Mouse (Mus musculus): ENCODE results near the gene Ptov1. TPM values are rescaled to one million over a fixed set of nuclear protein-coding genes. Genes with fewer than 3 reads are reported as not detected.

Gene Ptov1
- total RNA-seq, 2 experiments from 2014 or later, result 8.1 to 12.1 TPM

DNA sequence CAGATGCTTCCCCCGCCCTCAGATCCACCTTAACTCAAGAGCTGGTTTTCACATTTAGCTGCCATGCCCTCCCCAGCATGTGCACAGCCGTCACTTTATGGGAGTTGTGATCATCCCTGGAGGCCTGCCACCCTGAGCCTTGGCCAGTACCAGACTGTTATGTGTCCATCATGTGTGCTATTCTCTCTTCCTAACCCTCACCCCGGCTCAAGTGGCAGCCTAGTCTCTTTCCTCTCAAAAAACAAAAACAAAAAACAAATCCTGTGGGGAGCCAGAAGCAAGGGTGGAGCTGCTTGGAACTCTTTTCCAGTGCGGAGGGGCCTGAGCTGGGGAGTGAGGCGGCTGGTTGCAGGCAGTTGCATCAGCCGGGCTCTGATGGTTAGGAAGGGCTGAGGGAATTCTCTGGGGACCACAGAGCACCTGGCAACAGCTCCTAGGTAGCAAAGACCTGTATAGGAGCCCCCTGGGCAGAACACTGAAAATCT is 50.8 kb downstream of the Ptov1 start:
- no peak for ATAC-seq (replicated peaks; ENCODE audit: low FRiP score, poor library complexity, severe bottlenecking)

DNA sequence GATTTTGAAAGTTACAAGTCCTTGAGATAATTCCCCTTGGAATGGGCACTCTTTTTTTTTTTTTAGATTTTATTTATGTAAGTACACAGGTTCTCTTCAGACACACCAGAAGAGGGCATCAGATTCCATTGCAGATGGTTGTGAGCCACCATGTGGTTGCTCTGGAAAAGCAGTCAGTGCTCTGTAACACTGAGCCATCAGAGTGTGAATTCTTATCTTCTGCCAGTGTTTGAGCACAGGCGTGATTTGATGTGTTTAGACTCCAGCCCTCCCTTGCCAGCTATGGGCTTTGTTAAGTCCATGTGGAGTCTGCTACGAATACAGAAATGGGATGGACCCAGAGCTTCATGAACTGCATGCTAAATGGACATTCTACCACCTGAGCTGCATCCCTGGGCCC is 51.4 kb downstream of the Ptov1 start:
- no peak for ATAC-seq (replicated peaks; ENCODE audit: low FRiP score, poor library complexity, severe bottlenecking)

DNA sequence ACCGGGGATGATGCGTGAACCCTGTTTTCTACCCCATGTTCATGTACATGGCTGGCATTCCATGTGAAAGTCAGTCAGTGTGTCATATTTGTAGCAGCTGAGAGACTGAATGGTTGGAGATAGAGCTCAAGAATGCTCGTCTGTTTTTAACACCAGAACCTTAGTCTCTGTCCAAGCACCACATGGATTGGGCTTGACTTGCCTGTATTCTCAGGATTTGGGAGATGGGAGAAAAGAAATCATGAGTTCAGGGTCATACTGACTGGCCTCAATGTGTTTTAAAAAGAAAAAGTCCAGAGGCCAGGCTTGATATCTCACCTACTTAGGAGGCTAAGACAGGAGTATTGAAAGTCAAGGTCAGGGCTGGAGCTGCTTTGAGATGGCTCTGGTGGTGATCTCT is 52.1 kb downstream of the Ptov1 start:
- no peak for ATAC-seq (replicated peaks; ENCODE audit: low FRiP score, poor library complexity, severe bottlenecking)

DNA sequence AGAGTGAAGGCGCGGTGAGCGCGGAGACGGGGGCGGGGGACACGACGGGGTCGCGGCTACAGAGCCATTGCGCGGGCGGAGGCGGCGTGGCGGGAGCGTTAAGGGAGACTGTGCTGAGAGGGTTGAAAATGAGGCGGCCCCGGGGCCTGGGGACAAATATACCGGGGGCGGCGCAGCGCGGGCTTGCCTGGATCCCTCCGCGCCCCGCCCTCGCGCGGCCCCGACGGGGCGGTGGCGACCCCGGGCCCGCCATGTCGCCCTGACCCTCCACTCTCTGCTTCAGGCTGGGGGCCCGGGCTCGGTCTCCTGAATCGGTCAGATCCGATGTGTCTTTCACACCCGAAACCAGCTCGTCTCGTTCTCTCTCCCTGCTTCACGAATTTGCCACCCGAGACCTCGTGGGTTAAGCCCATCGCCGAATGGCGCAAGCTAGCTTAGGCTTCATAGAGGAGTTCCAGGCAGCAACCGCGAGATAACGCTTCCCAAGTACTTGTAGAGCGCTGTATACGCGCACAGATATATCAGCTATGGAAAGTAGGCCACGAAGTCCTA is 53.0 kb downstream of the Ptov1 start, which contains the start of gene Atf5:
Atf5 (minus strand) TSS at position 189 of the 552 bp plus-strand sequence.
- peak; percentile 47 for ATAC-seq (replicated peaks; ENCODE audit: low FRiP score, poor library complexity, severe bottlenecking)

DNA sequence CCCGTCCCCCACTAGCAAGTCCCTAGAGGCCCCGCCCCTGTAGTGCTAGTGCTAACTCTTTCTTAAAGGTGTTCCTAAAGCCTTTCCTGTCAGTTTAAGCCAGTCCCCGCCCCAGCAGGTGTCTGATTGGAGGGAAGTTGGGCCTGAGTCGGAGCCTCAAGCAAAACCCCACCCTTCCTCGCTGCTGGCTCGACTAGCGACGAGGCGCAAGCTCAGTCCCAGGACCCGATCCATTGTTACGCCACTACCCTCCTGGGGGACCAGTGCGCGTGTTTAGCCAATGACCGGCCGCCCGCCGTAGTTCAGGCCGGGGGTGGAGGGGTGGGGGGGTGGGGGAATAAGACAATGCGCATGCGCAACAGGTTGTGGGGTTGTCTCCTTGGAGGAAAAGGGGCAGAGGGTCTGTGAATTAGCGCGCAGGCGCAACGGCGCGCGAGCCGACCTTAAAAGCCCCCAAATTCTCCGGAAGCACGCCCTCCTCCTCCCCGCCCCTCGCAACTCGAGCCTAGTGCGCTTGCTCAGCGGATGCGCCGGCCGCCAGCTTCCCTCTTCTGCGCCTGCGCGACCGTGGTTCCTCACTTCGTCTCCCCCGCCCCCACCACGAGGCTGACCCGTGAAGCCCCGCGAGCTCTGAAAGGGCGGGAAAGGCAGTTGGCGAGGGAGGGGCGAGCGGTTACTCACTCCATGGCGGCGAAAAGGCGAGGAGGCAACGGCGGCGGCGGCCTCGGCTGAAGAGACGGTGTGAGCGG is 53.7 kb downstream of the Ptov1 start, which contains the start of the genes Nup62 and Il4i1:
Nup62 (plus strand) TSS at position 368 of the 749 bp plus-strand sequence.
Il4i1 (plus strand) TSS at position 667 of the 749 bp plus-strand sequence.
- peak; percentile 90 for ATAC-seq (replicated peaks; ENCODE audit: low FRiP score, poor library complexity, severe bottlenecking)

DNA sequence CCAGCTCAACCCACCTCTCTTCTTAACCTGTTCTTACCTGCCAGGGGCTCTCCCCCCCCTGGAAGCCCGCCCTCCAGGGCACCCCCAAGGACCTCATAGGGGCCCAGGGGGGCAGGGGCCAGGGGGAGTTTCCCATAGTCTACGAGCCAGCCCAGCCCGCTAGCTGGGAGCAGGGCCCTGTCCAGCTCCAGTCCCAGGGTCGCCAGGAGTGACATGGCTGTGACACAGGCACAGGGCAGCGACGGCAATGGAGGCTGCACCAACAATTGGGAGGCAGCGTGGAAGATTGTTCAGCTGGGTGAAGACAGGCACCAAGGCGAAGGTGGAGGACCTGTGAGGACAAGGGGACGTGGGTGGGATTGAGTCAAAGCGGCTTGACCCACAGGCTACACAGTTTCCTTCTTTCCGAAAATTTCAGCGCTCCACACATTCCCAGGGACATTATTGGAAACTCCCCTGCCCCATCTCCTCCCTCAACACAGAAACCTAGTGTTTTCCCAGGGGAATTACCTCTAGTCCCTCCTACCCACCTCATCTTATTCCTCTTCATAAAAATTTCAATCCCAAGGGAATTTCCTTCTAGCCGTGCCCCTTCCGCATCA is 54.5 kb downstream of the Ptov1 start:
- ATAC-seq (replicated peaks; ENCODE audit: low FRiP score, poor library complexity, severe bottlenecking), result no peak

DNA sequence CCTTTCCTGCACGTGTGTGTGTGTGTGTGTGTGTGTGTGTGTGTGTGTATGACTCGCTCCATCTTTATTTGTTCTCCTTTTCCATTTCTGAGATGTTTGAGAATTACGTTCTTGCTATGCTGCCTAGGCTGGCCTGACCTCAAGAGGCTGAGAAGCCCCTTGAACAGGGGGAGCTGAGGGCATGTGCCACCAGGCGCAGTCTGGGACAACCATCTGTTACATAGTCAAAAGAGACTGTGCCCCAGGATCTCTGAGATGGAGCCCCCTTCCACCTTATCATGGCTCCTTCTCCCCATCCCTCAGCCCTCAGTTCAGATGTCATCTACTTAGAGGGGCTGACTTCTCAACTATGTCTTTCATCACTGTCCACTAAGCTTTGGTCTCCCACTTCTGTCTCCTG is 55.2 kb downstream of the Ptov1 start:
- no peak for ATAC-seq (replicated peaks; ENCODE audit: low FRiP score, poor library complexity, severe bottlenecking)

DNA sequence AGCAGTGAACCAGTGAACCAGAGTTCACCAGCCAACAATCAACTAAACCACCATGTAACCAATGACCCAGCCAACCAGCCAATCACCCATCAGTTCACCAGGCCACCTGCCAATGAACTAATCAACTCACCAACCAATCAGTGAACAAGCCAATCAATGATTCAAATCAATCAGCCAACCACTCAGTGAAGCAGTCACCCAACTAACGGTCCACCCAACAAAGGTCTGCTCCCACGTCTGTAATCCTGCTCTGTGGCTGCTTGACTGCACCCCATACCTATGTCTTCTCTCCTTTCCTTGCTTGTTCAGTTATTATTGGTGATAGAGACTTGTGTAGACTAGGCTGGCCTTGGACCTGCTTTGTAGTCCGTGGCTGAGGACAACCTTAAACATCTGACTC is 55.6 kb downstream of the Ptov1 start:
- no peak for ATAC-seq (replicated peaks; ENCODE audit: low FRiP score, poor library complexity, severe bottlenecking)

Other genes starting within 250 kb of the Ptov1 start
- not detected in 2 replicates for gene Myh14, start 198.9 kb downstream of the Ptov1 start, total RNA-seq (2015; ENCODE audit: low replicate concordance)
- not detected in 2 replicates for gene Myh14, start 198.9 kb downstream of the Ptov1 start, total RNA-seq (2017; ENCODE audit: low replicate concordance)
- gene Izumo2, start 161.0 kb downstream of the Ptov1 start, total RNA-seq (2015; ENCODE audit: low replicate concordance), result not detected in 2 replicates
- gene Izumo2, start 161.0 kb downstream of the Ptov1 start, total RNA-seq (2017; ENCODE audit: low replicate concordance), result not detected in 2 replicates
- 21.5 and 24.0 TPM in 2 replicates for gene Vrk3, start 121.4 kb downstream of the Ptov1 start, total RNA-seq (2015; ENCODE audit: low replicate concordance)
- gene Vrk3, start 121.4 kb downstream of the Ptov1 start, total RNA-seq (2017; ENCODE audit: low replicate concordance), result 11.3 and 22.7 TPM in 2 replicates
- gene Zfp473, start 118.7 kb downstream of the Ptov1 start, total RNA-seq (2015; ENCODE audit: low replicate concordance), result 0.58 TPM in 1 of 2 replicates, not detected in the other
- 0.14 and 0.60 TPM in 2 replicates for gene Zfp473, start 118.7 kb downstream of the Ptov1 start, total RNA-seq (2017; ENCODE audit: low replicate concordance)
- 10.4 and 14.4 TPM in 2 replicates for gene Nup62, start 53.7 kb downstream of the Ptov1 start, total RNA-seq (2015; ENCODE audit: low replicate concordance)
- gene Nup62, start 53.7 kb downstream of the Ptov1 start, total RNA-seq (2017; ENCODE audit: low replicate concordance), result 21.7 and 21.9 TPM in 2 replicates
- gene Il4i1, start 53.4 kb downstream of the Ptov1 start, total RNA-seq (2015; ENCODE audit: low replicate concordance), result 0.84 TPM in 1 of 2 replicates, not detected in the other
- gene Il4i1, start 53.4 kb downstream of the Ptov1 start, total RNA-seq (2017; ENCODE audit: low replicate concordance), result 0.09 TPM in 1 of 2 replicates, not detected in the other
- gene Atf5, start 53.1 kb downstream of the Ptov1 start, total RNA-seq (2015; ENCODE audit: low replicate concordance), result 1.3 and 1.9 TPM in 2 replicates
- 2.1 and 2.5 TPM in 2 replicates for gene Atf5, start 53.1 kb downstream of the Ptov1 start, total RNA-seq (2017; ENCODE audit: low replicate concordance)
- 6.5 and 7.1 TPM in 2 replicates for gene Akt1s1, start 20.8 kb downstream of the Ptov1 start, total RNA-seq (2015; ENCODE audit: low replicate concordance)
- 19.7 and 43.3 TPM in 2 replicates for gene Akt1s1, start 20.8 kb downstream of the Ptov1 start, total RNA-seq (2017; ENCODE audit: low replicate concordance)
- 15.8 and 21.3 TPM in 2 replicates for gene Tbc1d17, start 20.7 kb downstream of the Ptov1 start, total RNA-seq (2015; ENCODE audit: low replicate concordance)
- gene Tbc1d17, start 20.7 kb downstream of the Ptov1 start, total RNA-seq (2017; ENCODE audit: low replicate concordance), result 33.6 and 77.5 TPM in 2 replicates
- 17.3 and 43.3 TPM in 2 replicates for gene Pnkp, start 12.6 kb downstream of the Ptov1 start, total RNA-seq (2015; ENCODE audit: low replicate concordance)
- gene Pnkp, start 12.6 kb downstream of the Ptov1 start, total RNA-seq (2017; ENCODE audit: low replicate concordance), result 26.8 and 32.5 TPM in 2 replicates
- gene Med25, start 22.9 kb upstream of the Ptov1 start, total RNA-seq (2015; ENCODE audit: low replicate concordance), result 6.5 and 8.4 TPM in 2 replicates
- 3.2 and 5.3 TPM in 2 replicates for gene Med25, start 22.9 kb upstream of the Ptov1 start, total RNA-seq (2017; ENCODE audit: low replicate concordance)
- 1.3 TPM in 1 of 2 replicates, not detected in the other for gene Fuz, start 26.3 kb upstream of the Ptov1 start, total RNA-seq (2015; ENCODE audit: low replicate concordance)
- 2.2 and 4.3 TPM in 2 replicates for gene Fuz, start 26.3 kb upstream of the Ptov1 start, total RNA-seq (2017; ENCODE audit: low replicate concordance)
- gene Ap2a1, start 59.7 kb upstream of the Ptov1 start, total RNA-seq (2015; ENCODE audit: low replicate concordance), result 29.4 and 43.1 TPM in 2 replicates
- 27.5 and 36.0 TPM in 2 replicates for gene Ap2a1, start 59.7 kb upstream of the Ptov1 start, total RNA-seq (2017; ENCODE audit: low replicate concordance)
- not detected in 2 replicates for gene Tsks, start 73.4 kb upstream of the Ptov1 start, total RNA-seq (2015; ENCODE audit: low replicate concordance)
- not detected in 2 replicates for gene Tsks, start 73.4 kb upstream of the Ptov1 start, total RNA-seq (2017; ENCODE audit: low replicate concordance)
- 0.19 and 1.5 TPM in 2 replicates for gene Cpt1c, start 105.1 kb upstream of the Ptov1 start, total RNA-seq (2015; ENCODE audit: low replicate concordance)
- gene Cpt1c, start 105.1 kb upstream of the Ptov1 start, total RNA-seq (2017; ENCODE audit: low replicate concordance), result 0.28 and 0.51 TPM in 2 replicates
- gene Prmt1, start 116.8 kb upstream of the Ptov1 start, total RNA-seq (2015; ENCODE audit: low replicate concordance), result 21.7 and 73.4 TPM in 2 replicates
- 9.2 and 30.6 TPM in 2 replicates for gene Prmt1, start 116.8 kb upstream of the Ptov1 start, total RNA-seq (2017; ENCODE audit: low replicate concordance)
- gene Irf3, start 127.9 kb upstream of the Ptov1 start, total RNA-seq (2015; ENCODE audit: low replicate concordance), result 15.5 and 24.2 TPM in 2 replicates
- 17.0 and 34.1 TPM in 2 replicates for gene Irf3, start 127.9 kb upstream of the Ptov1 start, total RNA-seq (2017; ENCODE audit: low replicate concordance)
- gene Bcl2l12, start 128.9 kb upstream of the Ptov1 start, total RNA-seq (2015; ENCODE audit: low replicate concordance), result 2.9 and 9.6 TPM in 2 replicates
- 1.3 and 2.5 TPM in 2 replicates for gene Bcl2l12, start 128.9 kb upstream of the Ptov1 start, total RNA-seq (2017; ENCODE audit: low replicate concordance)
- 7.9 and 10.7 TPM in 2 replicates for gene Scaf1, start 146.6 kb upstream of the Ptov1 start, total RNA-seq (2015; ENCODE audit: low replicate concordance)
- gene Scaf1, start 146.6 kb upstream of the Ptov1 start, total RNA-seq (2017; ENCODE audit: low replicate concordance), result 9.8 and 10.0 TPM in 2 replicates
- gene Rras, start 148.2 kb upstream of the Ptov1 start, total RNA-seq (2015; ENCODE audit: low replicate concordance), result 7.5 and 10.8 TPM in 2 replicates
- 0.60 TPM in 1 of 2 replicates, not detected in the other for gene Rras, start 148.2 kb upstream of the Ptov1 start, total RNA-seq (2017; ENCODE audit: low replicate concordance)
- gene Prr12, start 183.1 kb upstream of the Ptov1 start, total RNA-seq (2015; ENCODE audit: low replicate concordance), result 3.3 and 6.1 TPM in 2 replicates
- 0.60 and 0.70 TPM in 2 replicates for gene Prr12, start 183.1 kb upstream of the Ptov1 start, total RNA-seq (2017; ENCODE audit: low replicate concordance)
- gene Nosip, start 192.6 kb upstream of the Ptov1 start, total RNA-seq (2015; ENCODE audit: low replicate concordance), result 10.4 and 20.7 TPM in 2 replicates
- gene Nosip, start 192.6 kb upstream of the Ptov1 start, total RNA-seq (2017; ENCODE audit: low replicate concordance), result 15.5 and 22.2 TPM in 2 replicates
- 1.3 and 5.2 TPM in 2 replicates for gene Prrg2, start 192.9 kb upstream of the Ptov1 start, total RNA-seq (2015; ENCODE audit: low replicate concordance)
- gene Prrg2, start 192.9 kb upstream of the Ptov1 start, total RNA-seq (2017; ENCODE audit: low replicate concordance), result 0.34 and 7.0 TPM in 2 replicates
- gene Rcn3, start 222.4 kb upstream of the Ptov1 start, total RNA-seq (2015; ENCODE audit: low replicate concordance), result 1.3 and 2.5 TPM in 2 replicates
- 6.7 and 7.5 TPM in 2 replicates for gene Rcn3, start 222.4 kb upstream of the Ptov1 start, total RNA-seq (2017; ENCODE audit: low replicate concordance)
- 2.5 and 7.3 TPM in 2 replicates for gene Fcgrt, start 234.1 kb upstream of the Ptov1 start, total RNA-seq (2015; ENCODE audit: low replicate concordance)
- 10.3 and 11.4 TPM in 2 replicates for gene Fcgrt, start 234.1 kb upstream of the Ptov1 start, total RNA-seq (2017; ENCODE audit: low replicate concordance)

All from erythroblast, adult 5-6 weeks (primary cell).